Mouse (Mus musculus) large intestine, adult 2 months (tissue): ENCODE data around the gene Itgb1bp1. TPM values are rescaled to one million over a fixed set of nuclear protein-coding genes. Genes with fewer than 3 reads are reported as not detected.

Experiments used
- DNase-seq: peaks from one replicate; pipeline ENCODE4 v3.0.0-alpha.2; 2012; ENCODE audit warnings: low read depth, low spot score
- WGBS: fragments of 180-500 bp; shearing (Covaris S2); methylation state at CpG from one replicate; pipeline ENCODE4 v1.1.7; 2018; 5-methylcytosine and 5-hydroxymethylcytosine counted together
- polyA plus RNA-seq: library from polyadenylated mRNA; depleted of rRNA; stranded (reverse); fragments of >200 nt; gene quantifications from 2 replicates; pipeline ENCODE4 v1.2.3, GENCODE M21; 2012; rRNA removed

Gene Itgb1bp1
- 8.6 and 8.8 TPM in 2 replicates for polyA plus RNA-seq

GRCm38 (mm10) chr12:21286243-21286622, at the start of gene Itgb1bp1:
Gene Itgb1bp1, minus strand, starts transcription at chr12:21286284.
- under 1% methylated on average over 28 of the region's 28 CpGs for WGBS
- DNase-seq, result peak; percentile 92

DNA sequence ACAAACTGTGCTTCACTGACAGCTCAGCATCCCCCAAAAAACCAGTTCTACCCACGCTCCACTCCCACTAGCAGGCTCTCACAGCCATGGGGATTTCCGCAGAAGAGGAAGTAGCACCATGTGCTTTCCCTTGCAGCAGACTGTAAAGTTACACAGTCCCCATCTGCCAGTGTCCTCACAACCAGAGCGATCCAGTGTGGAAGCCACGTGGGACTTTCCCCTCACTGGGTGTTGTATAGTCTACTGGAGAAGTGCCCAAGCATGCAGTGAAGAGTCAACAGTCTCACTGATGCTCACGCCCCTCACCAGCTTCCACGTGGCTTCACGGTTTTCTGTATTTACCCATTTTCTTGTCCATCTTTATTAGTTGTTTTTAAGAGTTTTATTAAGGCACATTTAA, 49.8 kb upstream of the Itgb1bp1 start:
- DNase-seq, result no peak
- 10% methylated on average over 7 of the region's 7 CpGs for WGBS

- 92% methylated on average over 5 of the region's 5 CpGs for WGBS
These were observed 47.7 kb upstream of the Itgb1bp1 start for GRCm38 (mm10) chr12:21333766-21334165.

GRCm38 (mm10) chr12:21333021-21333420, 46.9 kb upstream of the Itgb1bp1 start:
- no peak for DNase-seq
- 93% methylated on average over 7 of the region's 7 CpGs for WGBS

More at GRCm38 (mm10) chr12:21333766-21334165, 47.7 kb upstream of the Itgb1bp1 start:
- DNase-seq, result no peak

DNA sequence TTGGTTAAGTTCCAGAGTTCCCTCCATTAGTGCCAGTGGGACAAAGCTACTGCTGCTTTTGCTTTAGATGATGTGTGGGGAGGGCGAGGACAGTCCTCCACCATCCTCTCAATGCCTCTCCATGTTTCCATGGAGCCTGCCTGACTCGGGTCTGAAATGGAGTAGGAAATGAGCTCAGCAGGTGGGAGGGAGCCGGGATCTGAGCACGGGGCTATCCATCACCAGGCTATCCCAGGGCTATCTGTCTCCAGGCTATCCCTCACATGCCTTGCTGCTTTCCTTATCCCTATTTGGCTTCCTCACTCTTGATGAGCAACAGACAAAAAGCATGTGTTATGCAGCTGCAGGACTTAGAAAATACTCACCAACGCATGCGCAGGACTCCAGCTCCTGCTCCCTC, 45.6 kb upstream of the Itgb1bp1 start:
- no peak for DNase-seq
- 88% methylated on average over 6 of the region's 6 CpGs for WGBS

DNA sequence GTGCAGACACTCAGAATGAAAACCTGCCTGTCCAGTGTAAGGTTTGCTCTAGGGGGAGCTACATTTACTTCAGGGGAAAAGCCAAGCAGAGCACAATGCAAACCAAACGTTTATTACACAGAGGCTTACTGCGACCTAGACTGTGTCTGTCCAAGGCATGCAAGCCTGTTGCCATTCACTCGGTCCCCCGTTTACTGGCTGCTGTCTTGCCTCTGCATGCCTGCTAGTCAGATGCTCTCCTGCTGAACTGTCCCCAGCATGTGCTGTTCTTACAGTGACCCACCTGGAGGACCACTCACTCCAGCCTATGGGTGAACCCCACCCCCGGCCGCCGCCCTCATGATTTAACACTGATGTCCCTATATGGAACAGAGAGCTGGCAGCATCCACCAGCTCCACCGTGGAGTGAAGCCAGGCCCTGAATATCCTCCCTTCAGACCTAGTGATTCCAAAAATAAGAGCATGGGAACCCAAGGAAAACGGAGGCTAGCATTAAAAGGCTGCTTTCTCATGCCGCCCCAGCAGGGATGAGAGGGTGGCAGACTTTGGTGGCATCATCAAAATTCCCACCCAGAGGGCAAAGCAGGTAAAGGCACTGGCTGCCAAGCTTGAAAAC, 45.0 kb upstream of the Itgb1bp1 start:
- WGBS, result 80% methylated on average over 10 of the region's 10 CpGs
- DNase-seq, result no peak

- WGBS, result 89% methylated on average over 9 of the region's 9 CpGs
- DNase-seq, result no peak
These were observed 43.7 kb upstream of the Itgb1bp1 start for GRCm38 (mm10) chr12:21329661-21330400.

GRCm38 (mm10) chr12:21326325-21326724, 40.2 kb upstream of the Itgb1bp1 start:
- WGBS, result 87% methylated on average over 3 of the region's 3 CpGs
- no peak for DNase-seq

DNA sequence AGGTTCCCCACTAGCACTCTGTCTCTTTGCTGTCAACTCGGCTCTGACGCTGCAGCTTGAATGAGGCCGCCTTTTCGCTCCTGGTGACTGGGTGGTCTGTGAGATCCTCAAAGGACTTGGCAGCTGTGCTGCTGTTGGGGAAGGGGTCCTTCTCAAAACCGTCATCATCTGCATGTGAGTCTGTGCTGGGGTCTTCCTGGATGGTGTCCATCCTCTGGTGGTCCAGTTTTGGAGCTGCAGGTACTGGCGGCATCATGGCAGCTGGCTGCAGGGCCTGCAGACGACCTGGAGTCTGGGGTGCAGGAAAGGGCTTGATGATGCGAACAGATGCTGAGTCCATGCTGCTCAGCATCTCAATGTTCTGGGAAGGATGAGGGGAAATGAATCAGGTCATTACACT, 39.2 kb upstream of the Itgb1bp1 start:
- 92% methylated on average over 8 of the region's 8 CpGs for WGBS
- no peak for DNase-seq

- WGBS, result 72% methylated on average over 5 of the region's 5 CpGs
- DNase-seq, result no peak
These were observed 38.0 kb upstream of the Itgb1bp1 start for GRCm38 (mm10) chr12:21324101-21324500.

DNA sequence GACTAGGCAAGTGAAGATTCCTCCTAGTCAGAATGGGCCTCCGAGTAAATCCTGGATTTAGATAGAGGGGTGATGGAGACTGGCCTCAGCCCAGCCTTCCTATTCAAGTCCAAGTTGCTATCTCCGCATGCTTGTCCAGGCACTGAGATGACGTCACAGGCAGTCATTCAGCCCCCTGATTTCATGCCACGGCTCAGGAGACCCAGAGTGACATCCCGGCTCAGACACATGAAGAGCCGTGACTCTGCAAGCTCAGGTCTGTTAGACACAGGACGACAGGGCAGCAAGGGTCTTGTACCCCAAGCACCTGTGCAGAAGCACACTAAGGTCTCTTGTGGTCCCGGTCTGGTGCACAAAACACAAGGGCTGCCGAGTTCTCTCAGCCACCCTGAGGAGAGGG, 36.8 kb upstream of the Itgb1bp1 start:
- no peak for DNase-seq
- WGBS, result 90% methylated on average over 9 of the region's 9 CpGs

DNA sequence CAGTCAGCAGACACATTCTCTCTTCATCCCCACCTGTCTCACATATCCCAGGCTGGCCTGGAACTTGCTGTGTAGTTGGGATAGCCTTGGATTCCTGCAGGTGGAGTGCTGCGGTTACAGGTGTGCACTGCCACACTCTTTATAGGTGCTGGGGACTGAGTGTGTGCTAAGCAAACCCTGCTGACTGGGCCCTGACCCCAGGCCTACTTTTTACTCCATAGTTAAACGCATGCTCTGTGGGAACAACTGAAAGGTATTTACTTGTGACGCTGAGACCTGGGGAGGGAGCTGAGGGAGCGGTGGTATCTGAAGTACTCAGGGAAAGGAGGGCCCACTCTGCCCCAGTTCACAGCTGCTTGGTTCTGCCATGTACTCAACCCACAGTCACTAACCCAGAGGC, 36.2 kb upstream of the Itgb1bp1 start:
- no peak for DNase-seq
- 76% methylated on average over 4 of the region's 4 CpGs for WGBS

DNA sequence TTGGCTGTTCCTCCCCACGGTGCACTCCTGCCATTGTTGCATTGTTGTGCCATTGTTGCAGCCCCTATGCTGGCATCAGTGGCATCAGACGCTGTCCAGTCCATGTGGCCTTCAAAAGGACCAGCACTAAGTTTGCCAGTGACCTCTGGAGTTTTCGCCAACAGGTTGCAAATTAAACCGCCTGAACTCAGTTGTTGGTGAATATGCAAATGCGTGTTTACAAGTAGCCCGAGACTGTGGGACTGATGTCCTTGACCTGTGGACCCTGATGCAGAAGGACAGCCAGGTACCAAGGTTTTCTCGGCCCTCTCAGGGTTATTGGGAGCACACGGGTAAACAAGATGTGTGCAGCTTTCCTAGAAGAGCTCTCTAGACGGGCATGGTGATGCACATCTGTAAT, 35.1 kb upstream of the Itgb1bp1 start:
- WGBS, result 77% methylated on average over 9 of the region's 9 CpGs
- no peak for DNase-seq

DNA sequence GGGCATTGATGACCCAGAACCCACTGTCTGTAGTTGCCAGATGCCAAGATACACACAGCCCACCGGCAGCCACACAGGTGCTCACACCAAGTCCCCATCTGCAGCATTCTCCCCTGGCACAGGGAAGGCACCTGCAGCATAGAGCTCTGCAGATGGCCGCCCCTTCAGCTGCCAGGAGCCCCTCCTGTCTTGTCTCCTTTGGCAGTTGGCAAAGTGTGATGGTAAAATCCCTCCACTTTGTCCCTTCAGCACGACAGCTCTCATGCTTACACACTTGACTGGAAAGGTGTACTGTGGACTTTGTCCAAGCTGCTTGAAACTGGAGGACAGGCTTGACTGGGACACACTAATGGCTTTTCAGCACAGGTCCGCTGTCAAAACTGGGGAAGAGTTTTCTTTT, 34.2 kb upstream of the Itgb1bp1 start:
- DNase-seq, result no peak
- 78% methylated on average over 4 of the region's 4 CpGs for WGBS

DNA sequence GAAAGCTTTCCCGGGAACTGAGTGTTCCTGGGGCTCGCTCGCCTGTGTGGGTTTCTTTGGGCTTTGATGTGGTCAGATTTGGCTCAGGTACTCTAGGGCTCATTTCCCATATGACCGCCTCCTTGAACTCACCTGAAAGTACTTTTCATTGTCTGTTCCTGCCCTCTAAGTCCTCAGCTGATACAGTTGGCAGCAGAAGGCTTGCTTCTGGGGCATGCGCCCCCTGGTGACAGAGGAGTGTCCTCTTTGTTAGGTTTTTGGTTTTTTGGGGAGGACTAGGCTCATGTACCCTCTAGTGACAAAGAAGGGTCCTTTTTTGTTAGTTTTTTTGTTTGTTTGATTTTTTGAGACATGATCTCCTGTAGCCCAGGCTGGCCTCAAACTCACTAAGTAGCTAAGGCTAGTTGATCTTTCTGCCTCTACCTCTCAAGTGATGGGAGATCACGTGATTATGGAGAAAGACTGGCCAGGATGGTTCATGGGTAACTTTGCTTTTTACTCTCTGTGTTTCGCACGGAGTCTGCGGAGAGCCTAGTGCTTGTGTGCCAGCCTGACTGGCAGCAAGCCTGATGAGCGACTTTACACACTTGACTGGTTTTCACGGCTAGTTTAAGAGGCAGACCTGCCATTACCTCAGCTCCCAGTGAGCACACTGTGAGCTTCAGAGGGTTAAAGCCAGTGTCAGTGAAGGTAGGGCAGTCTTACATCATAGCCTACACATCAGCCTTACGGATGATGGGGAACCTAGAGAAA, 32.2 kb upstream of the Itgb1bp1 start:
- no peak for DNase-seq
- WGBS, result 83% methylated on average over 12 of the region's 12 CpGs

DNA sequence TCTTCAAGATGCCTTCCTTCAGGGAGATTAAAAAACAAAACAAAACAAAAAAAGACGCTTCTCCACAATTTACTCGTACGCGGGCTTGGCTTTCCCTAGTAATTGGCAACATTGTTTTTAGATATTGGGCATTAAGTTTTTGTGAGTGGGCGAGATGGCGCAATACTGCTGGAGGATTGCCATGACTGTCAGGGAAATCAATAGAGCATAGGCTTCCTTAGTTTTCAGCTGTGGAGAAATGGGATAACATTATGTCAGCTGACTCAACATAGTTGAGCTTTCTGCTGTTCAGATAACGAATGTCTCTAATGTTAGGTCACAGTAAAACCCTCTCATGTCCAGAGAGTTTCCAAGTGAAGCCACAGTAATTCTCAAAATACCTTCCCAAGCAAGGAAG, 30.8 kb upstream of the Itgb1bp1 start:
- no peak for DNase-seq
- 9% methylated on average over 7 of the region's 7 CpGs for WGBS

DNA sequence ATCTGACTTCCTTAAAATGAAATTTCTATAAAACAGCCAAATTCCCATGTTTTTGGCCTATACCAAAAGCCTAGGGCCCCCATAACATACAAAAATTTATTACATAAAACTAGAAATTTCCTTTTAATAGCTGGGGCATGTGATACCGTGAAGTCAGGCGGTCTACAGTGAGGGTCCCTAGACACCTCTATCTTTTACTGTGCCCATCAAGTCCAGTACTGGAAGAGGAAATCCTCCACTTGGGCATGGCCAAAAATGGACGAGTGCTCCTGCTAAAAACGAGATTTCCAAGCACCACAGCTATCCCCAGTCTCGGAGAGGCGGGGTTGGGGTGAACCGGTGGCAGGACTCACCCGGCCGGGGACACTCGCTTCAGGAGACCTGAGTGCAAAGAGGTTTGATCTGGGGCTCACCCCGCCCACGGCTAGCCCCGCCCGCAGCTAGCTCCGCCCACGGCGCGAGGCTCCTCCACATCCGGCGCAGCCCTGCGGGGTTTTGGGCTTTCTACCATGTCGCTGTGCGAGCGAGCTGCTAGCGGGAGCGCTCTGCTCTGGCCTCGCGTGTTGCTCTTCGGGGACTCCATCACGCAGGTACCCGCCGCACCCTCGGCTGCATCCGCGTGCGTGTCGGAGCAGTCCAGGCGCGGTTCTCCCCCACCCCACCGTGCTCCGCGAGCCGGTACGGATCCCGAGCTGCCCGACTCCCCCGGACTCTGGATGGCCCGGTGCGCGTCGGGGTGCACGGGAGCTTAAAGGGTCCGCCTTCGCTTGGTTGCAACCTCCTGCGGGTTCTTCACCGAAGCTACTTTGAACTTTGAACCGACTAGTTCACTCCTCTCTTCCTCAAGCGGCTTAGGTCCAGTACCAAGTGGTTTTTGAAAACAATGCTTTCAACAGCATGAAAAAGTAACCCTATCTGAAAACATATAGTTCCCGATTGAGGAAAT, 30.1 kb upstream of the Itgb1bp1 start, which contains the start of gene Iah1:
Gene Iah1, plus strand, starts transcription at position 467 of the 946 bp plus-strand sequence.
- WGBS, result 2% methylated on average over 59 of the region's 59 CpGs
- DNase-seq, result no peak

DNA sequence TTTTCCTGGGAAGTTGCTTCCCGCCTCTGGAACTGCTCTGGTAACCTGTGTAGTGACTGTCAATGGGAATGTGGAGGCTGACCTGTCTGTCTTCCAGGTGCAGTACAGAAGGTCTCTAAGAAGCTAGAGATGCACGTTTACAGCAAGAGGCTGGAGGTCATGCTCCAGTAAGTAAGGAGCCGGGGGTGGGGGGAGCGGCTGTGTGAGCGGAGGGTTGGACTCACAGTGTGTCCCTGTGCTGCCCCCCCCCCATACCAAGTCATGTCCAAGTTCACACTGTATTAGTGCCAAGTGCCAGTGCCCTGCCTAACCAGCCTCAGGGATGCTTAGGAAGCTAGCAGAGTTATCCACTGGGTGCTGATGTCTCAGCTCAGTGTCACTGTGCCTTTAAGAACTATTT, 26.1 kb upstream of the Itgb1bp1 start:
- WGBS, result 91% methylated on average over 5 of the region's 5 CpGs
- DNase-seq, result no peak

DNA sequence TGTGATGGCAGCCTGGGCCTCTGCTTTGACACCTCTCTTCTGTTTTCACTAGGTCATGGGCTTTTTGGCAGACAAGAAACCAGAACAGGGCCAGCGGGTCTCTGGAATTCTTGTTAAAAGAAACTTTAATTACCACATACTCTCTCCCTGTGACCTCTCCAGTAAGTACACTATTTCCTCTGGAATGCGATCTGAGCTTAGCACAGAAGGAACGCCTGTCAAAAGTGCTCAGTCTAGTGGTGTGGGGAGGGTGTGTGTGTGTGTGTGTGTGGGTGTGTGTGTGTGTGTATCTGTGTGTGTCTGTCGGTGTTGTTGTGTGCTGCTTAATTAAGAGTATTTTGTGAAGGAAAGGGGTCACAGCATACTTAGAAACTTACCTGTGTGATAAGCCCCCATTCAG, 20.6 kb upstream of the Itgb1bp1 start:
- DNase-seq, result no peak
- whole genome bisulfite sequencing, result 80% methylated on average over 4 of the region's 4 CpGs

- 93% methylated on average over 4 of the region's 4 CpGs for WGBS
These were observed 19.7 kb upstream of the Itgb1bp1 start for GRCm38 (mm10) chr12:21305741-21306140.

More at GRCm38 (mm10) chr12:21305741-21306140, 19.7 kb upstream of the Itgb1bp1 start:
- DNase-seq, result no peak
